Mouse (Mus musculus) urinary bladder, postnatal 14 days (tissue): ENCODE measurements around the gene Tspan1.

Experiments
- DNase-seq: peaks from one replicate; pipeline ENCODE4 v3.0.0; 2021; ENCODE audit warnings: low spot score

The Tspan1 gene

DNA sequence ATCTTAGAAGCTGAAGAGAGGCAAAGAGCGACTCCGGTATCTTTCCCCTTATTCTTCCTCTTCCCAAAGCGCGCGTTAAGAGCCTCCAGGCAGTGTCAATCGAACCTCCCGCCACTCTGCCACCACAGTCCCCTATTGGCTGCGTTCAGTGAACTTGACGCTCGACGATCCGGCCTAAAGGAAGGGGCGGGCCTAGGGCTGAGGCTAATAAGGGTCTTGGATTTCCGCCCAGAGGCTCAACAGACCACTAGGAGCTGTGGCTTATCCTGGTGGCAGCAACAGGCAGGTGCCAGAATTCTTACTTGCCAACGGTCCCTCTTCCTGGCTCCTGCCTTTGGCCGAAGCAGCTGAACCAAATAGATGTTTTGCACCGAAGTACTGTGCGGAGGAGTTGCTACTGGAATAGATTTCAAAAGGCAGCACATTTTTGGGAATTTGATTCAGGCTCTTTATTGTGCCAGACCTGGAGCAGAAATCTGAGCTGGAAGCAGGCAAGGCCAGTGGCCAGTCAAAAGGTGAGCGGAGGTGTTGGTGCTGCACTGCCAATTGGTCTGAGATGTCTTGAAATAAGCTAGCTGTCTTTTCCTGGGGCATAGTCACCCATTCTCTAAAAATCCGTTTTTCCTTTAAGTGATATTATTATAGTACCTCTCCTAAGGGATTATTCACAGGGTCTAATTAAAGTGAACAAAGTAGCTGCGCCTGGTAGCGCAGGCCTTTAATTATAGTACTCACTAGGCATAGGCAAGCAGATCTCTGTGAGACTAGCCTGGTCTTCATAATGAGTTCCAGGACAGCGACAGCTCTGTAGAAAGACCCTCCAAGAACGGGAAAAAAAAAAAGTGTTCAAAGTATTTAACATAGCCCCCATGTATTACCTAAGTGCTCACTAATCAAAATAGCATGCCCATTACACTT is 43.5 kb downstream of the Tspan1 start, which contains the start of the genes Rad54l and Pomgnt1:
TSS of gene Rad54l (minus strand) at position 89 of the 918 bp plus-strand sequence.
TSS of gene Pomgnt1 (plus strand) at position 239 of the 918 bp plus-strand sequence.
- DNase-seq = peak; percentile 80

DNA sequence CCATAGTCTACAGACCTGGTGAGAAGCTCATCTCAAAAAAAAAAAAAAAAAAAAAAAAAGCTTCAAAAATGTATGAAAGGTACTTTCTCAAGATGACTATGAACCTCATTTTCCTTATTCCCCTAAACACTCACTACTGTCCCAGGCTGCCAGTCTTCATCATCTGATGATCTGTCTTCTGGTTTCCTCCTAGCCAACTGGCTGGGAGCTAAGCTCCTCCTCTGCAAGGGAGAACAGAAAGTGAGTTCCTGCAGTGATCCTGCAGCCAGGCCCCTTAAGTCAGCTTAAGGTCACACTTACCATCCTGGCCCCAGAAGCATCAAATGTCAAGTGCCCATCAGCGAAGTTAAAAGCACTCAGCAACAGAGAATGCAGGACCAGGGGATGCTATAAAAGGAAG is 44.6 kb downstream of the Tspan1 start:
- no peak for DNase-seq
